Mouse (Mus musculus) hindbrain, embryonic 12.5 days (tissue): Measurements from ENCODE around the gene Cpb1. TPM values are rescaled to one million over a fixed set of nuclear protein-coding genes. Genes with fewer than 3 reads are reported as not detected.

ENCODE experiments used
- ATAC-seq: fragments of 200-750 bp; cut with Nextera tagmentation; 2 replicates; pipeline ENCODE4 v1.8.0; 2017; ENCODE audit warnings: moderate TSS enrichment; ENCODE audit not compliant: low FRiP score
- H3K27ac ChIP-seq: fragments of 300-500 bp; sonication (generic); 2 replicates; pipeline ENCODE4 v1.5.1; 2016; ENCODE audit warnings: mild to moderate bottlenecking
- H3K27me3 ChIP-seq: fragments of 300-500 bp; sonication (generic); 2 replicates; pipeline ENCODE4 v1.6.1; 2016; ENCODE audit warnings: mild to moderate bottlenecking
- H3K36me3 ChIP-seq: fragments of 300-500 bp; sonication (generic); 2 replicates; pipeline ENCODE4 v1.6.1; 2016; ENCODE audit warnings: mild to moderate bottlenecking
- H3K4me1 ChIP-seq: fragments of 300-500 bp; sonication (generic); 2 replicates; pipeline ENCODE4 v1.6.1; 2016
- H3K4me2 ChIP-seq: fragments of 300-500 bp; sonication (generic); replicated peaks from 2 replicates; pipeline ENCODE4 v1.6.1; 2016; ENCODE audit warnings: mild to moderate bottlenecking
- H3K4me3 ChIP-seq: fragments of 300-500 bp; sonication (generic); 2 replicates; pipeline ENCODE4 v1.5.1; 2016; ENCODE audit warnings: mild to moderate bottlenecking
- H3K9ac ChIP-seq: fragments of 300-500 bp; sonication (generic); 2 replicates; pipeline ENCODE4 v1.6.1; 2016; ENCODE audit warnings: mild to moderate bottlenecking, moderate library complexity
- H3K9me3 ChIP-seq: fragments of 300-500 bp; sonication (generic); replicated peaks from 2 replicates; pipeline ENCODE4 v1.6.1; 2016; ENCODE audit warnings: mild to moderate bottlenecking
- WGBS: fragments of 180-500 bp; shearing (Covaris S2); methylation state at CpG from one replicate; pipeline ENCODE4 v1.1.7; 2016; 5-methylcytosine and 5-hydroxymethylcytosine counted together
- polyA plus RNA-seq: library from polyadenylated mRNA; unstranded; fragments of >200 nt; fragmentation: Nextera tagmentation; extraction: Ambion mirVana; gene quantifications from 2 replicates; pipeline ENCODE4 v1.2.1, GENCODE M21; 2016

The Cpb1 gene
- 0.14 and 0.17 TPM in 2 replicates for polyA plus RNA-seq

DNA sequence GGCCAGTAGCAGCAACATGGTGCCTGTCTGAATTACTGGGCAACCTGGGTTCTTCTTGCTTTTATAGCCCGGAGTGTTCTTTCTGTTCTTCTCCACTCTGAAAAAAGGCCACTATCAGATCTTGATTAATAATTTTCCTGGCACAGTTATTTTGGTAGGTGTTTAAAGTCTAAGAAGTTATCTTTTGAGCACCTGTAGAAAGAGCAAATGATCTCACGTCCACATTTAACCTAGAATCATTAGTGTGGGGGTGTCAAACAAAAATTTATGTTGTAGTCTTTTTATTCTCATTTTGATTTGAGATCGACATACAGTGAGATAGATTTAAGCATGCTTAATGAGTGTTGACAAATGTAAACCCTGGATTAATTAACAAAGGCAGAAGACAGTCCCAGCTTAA, at the start of gene Cpb1:
Gene Cpb1 (minus strand): TSS at position 101 of the 400 bp plus-strand sequence.
- no peak within 1 kb of the TSS for H3K9ac ChIP-seq
- 87% methylated on average over 3 of the region's 3 CpGs for WGBS
- no peaks in the 10 kb centered on the region for H3K9me3 ChIP-seq
- ATAC-seq: no peak
- H3K4me2 ChIP-seq: no peak within 1 kb of the TSS
- no peaks in the 10 kb centered on the region for H3K36me3 ChIP-seq
- H3K4me3 ChIP-seq: no peak within 1 kb of the TSS
- H3K27me3 ChIP-seq: no peaks in the 10 kb centered on the region
- no peaks in the 10 kb centered on the region for H3K4me1 ChIP-seq
- no peak within 1 kb of the TSS for H3K27ac ChIP-seq

DNA sequence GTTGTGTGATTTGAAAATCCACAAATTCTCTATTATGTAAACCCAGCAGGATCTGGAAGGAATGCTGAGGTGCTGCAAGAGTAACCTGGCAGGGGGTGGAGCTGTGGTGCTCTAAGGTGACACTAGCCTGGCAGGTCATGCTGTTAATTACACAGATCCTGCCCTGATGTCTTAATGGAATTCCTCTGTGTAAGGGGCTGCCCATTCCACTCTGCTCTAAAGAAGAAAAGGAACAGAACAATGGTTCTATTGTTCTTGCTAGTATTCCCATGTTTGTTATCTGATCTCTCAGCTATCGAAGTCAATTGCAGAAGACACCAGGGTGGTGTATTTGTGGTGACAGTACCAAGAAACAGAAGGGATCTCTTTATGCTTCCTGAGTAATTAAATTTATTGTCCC, 41.7 kb upstream of the Cpb1 start:
- H3K4me1 ChIP-seq: no peaks in the 10 kb centered on the region
- 3% methylated on average over 1 of the region's 1 CpGs for WGBS
- no peak overlapping the region for H3K27ac ChIP-seq
- no peak overlapping the region for H3K4me2 ChIP-seq
- no peak; the same call in 1 of the 2 replicates for ATAC-seq
- no peaks in the 10 kb centered on the region for H3K36me3 ChIP-seq
- H3K9me3 ChIP-seq: no peaks in the 10 kb centered on the region
- no peaks in the 10 kb centered on the region for H3K27me3 ChIP-seq
- H3K4me3 ChIP-seq: no peak overlapping the region
- H3K9ac ChIP-seq: no peak overlapping the region

DNA sequence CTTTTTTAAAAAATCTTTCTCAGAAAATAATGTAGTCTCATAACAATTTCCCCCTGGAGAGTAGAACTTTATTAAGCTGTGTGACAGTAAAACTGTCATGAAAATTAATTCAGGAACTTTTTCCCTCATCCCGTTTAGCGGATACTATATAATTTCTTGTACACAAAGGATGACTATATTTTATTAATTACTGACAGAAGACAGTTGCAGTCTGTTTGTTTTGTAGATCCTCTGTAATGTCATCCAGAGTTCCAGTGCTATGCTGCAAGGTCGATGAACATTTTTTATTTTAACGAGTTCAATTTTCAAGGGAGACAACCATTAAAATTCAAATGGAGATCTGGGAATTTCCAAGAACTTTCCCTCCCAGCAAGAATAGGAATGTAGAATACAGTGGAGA, 33.6 kb upstream of the Cpb1 start:
- H3K4me2 ChIP-seq: no peak overlapping the region
- H3K36me3 ChIP-seq: no peaks in the 10 kb centered on the region
- no peak overlapping the region for H3K9ac ChIP-seq
- no peak overlapping the region for H3K27ac ChIP-seq
- no peaks in the 10 kb centered on the region for H3K9me3 ChIP-seq
- H3K27me3 ChIP-seq: no peaks in the 10 kb centered on the region
- WGBS: 92% methylated on average over 4 of the region's 4 CpGs
- ATAC-seq: no peak
- H3K4me3 ChIP-seq: no peak overlapping the region
- H3K4me1 ChIP-seq: no peaks in the 10 kb centered on the region

DNA sequence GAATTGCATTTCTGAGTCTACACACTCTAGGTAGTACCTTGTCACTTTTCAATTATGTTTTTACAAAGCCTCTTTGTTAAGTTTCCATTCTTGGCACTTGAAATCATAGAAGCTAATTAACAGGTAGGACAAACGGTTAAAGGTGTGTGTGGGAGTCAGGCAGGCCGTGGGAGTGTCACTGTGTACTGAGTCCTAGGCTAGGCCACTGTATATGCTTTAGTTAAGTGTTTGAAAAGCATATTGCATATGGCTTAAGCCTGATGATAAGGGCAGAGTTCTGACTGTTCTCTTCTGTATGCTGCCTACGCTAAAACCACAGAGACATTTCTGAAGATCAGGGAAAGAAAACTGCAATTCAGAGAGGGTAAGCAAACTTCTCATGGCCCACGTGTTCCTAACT, 31.7 kb upstream of the Cpb1 start:
- Histone ChIP-seq H3K4me3 (no peak overlapping the region), H3K9ac (no peak overlapping the region), H3K36me3 (no peaks in the 10 kb centered on the region), H3K9me3 (no peaks in the 10 kb centered on the region), H3K27ac (no peak overlapping the region), H3K4me2 (no peak overlapping the region), H3K4me1 (no peaks in the 10 kb centered on the region), H3K27me3 (no peaks in the 10 kb centered on the region)
- ATAC-seq: no peak
- 85% methylated on average over 4 of the region's 4 CpGs for WGBS

DNA sequence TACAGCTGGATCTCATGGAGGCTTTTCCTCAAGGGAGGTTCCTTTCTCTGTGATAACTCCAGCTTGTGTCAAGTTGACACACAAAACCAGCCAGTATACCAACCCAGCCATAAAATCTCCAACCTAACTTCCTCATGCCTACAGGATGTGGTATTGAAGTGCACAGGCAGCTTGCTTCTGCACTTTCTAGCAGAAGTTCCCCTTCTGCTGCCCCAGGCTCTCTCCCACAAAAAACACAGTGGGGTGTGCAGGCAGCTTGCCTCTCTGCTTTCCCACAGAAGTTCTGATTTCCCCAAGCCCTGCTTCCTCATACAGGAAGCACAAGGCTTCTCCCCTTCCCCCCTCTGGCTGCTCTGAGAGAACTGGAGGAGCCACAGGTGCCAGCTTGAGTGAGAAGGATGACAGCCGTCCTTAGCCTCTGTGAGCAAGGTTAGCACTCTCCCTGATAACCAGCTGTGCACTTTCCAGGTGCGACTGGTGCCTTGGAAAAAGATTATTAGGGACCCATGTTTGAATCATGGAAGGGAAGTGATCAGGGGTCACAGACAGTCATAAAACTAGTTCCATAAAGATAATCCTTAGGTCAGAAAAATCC, 29.3 kb upstream of the Cpb1 start:
- Histone ChIP-seq H3K4me2 (no peak overlapping the region), H3K4me3 (no peak overlapping the region), H3K9ac (no peak overlapping the region), H3K4me1 (no peaks in the 10 kb centered on the region), H3K27me3 (no peaks in the 10 kb centered on the region), H3K9me3 (no peaks in the 10 kb centered on the region), H3K27ac (no peak overlapping the region), H3K36me3 (no peaks in the 10 kb centered on the region)
- no peak for ATAC-seq
- WGBS: 63% methylated on average over 2 of the region's 2 CpGs

DNA sequence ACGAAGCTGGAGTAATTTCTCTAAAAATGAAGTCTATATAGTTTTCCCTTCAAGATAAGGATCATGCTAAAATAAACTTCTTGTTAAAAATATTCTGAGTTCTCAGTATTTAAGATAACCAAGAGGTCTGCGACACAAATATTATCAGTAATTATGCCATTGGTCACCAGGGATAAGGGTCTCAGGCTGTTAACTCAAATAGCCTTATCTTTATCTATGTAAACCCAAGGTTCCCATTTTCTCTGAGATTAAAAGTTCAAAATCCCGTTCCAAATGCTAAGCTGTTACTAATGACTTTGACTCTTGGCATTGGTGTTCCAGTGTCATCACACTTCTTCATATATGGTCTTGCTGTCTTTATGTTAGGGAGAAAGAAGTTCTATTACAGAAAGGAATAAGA, 20.0 kb upstream of the Cpb1 start:
- no peaks in the 10 kb centered on the region for H3K4me1 ChIP-seq
- H3K4me2 ChIP-seq: no peak overlapping the region
- no peaks in the 10 kb centered on the region for H3K27me3 ChIP-seq
- H3K9me3 ChIP-seq: no peaks in the 10 kb centered on the region
- no peak overlapping the region for H3K27ac ChIP-seq
- 90% methylated on average over 3 of the region's 3 CpGs for WGBS
- no peaks in the 10 kb centered on the region for H3K36me3 ChIP-seq
- no peak for ATAC-seq
- H3K4me3 ChIP-seq: no peak overlapping the region
- H3K9ac ChIP-seq: no peak overlapping the region

DNA sequence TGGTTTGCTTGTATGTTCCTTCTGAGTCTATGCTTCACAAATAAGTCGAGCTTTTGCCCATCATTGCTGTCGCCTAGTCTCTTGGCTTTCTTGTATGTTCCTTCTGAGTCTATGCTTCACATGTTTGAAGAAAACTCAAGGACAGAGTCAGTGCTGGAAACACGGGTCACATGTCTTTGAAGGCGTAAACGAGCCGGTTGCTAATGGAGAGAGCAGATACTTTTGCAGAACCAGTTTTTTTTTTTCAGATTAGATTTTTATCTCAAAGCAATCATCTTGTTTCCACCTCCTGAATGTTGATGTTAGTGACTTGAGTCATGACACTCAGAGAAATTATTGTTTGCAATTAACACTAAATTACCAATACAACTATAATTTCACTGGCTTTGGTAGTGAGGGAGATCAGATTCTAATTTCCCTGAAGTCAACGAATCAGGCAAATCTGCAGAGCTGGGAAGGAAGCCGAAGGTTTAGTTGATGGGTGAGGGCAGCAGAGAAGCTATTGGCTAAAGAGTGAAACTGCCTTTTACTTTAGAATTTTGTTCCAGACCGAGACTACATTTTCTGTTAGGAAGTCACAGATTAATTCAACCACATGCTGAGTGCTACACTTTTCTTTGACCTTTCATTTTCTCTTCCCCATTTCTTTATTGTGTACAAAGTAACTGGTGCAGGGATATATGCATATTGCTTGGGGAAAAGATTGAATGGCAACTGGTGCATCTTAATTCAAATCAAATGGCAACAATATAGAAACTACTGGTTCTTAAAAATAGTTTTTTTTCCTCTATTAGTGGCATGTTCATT, 19.2 kb upstream of the Cpb1 start:
- 83% methylated on average over 9 of the region's 9 CpGs for WGBS
- Histone ChIP-seq H3K27me3 (no peaks in the 10 kb centered on the region), H3K4me1 (no peaks in the 10 kb centered on the region), H3K27ac (no peak overlapping the region), H3K9me3 (no peaks in the 10 kb centered on the region), H3K4me2 (no peak overlapping the region), H3K9ac (no peak overlapping the region), H3K4me3 (no peak overlapping the region), H3K36me3 (no peaks in the 10 kb centered on the region)
- no peak for ATAC-seq

DNA sequence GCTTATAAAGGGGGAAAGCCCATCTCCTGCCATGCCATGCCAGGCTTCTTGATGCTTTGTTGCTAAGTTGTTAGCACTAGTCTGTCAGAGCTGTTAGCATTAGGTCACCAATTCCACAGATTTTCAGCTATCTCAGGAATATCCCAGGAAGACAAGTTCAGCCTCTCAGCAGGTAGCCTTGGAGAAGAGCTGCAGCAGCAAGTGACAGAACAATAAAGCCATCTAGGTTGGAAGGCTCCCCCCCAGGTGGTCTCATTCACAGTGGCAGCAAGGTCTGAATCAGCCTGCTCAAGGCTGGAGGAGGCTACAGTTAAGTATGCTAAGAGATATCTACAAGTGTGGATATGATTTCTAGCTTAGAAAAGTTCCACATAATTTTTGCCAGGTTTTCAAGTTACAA, 15.8 kb upstream of the Cpb1 start:
- no peak overlapping the region for H3K9ac ChIP-seq
- no peak overlapping the region for H3K4me3 ChIP-seq
- H3K9me3 ChIP-seq: no peaks in the 10 kb centered on the region
- no peaks in the 10 kb centered on the region for H3K36me3 ChIP-seq
- H3K4me2 ChIP-seq: no peak overlapping the region
- no peak for ATAC-seq
- no peak overlapping the region for H3K27ac ChIP-seq
- H3K27me3 ChIP-seq: no peaks in the 10 kb centered on the region
- no peaks in the 10 kb centered on the region for H3K4me1 ChIP-seq

DNA sequence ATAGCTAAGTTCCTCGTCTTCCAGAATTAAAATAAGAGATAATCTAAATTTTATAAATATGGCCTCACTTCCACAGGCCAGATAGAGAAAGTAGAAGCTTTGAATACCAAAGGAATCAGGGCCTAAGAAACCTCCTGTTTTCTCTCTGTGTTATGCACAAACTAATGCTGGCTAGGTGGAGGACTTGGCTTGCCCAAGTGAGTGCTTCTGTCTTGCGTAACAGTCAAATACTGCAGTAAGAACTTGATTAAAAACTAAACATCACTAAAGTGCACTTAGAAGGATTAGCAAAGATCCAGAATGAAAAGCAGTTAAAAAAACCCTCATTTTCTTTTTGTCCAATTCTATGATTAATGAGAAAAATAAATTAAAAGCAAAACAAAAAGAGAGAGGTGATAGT, 13.2 kb upstream of the Cpb1 start:
- H3K27ac ChIP-seq: no peak overlapping the region
- no peaks in the 10 kb centered on the region for H3K4me1 ChIP-seq
- no peak overlapping the region for H3K4me3 ChIP-seq
- H3K9ac ChIP-seq: no peak overlapping the region
- no peaks in the 10 kb centered on the region for H3K27me3 ChIP-seq
- no peaks in the 10 kb centered on the region for H3K9me3 ChIP-seq
- no peak overlapping the region for H3K4me2 ChIP-seq
- no peak for ATAC-seq
- 93% methylated on average over 2 of the region's 2 CpGs for WGBS
- no peaks in the 10 kb centered on the region for H3K36me3 ChIP-seq

DNA sequence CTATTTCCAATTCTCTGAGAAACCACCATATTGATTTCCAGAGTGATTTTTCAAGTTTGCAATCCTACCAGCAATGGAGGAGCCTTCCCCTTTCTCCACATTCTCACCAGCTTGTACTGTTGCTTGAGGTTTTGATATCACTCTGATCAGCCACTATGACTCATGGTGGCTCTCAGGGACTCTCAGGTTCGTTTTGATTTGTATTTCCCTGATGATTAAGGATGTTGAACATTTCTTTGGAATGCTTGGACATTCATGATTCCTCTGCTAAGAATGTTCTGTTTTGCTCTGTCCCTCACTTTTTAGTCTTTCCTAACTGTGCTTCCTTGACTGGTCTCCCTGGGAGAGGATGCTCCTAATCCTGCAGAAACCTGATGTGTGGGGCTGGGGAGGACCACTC, 6.3 kb upstream of the Cpb1 start:
- no peak overlapping the region for H3K4me2 ChIP-seq
- no peaks in the 10 kb centered on the region for H3K36me3 ChIP-seq
- H3K9ac ChIP-seq: no peak overlapping the region
- no peaks in the 10 kb centered on the region for H3K4me1 ChIP-seq
- H3K4me3 ChIP-seq: no peak overlapping the region
- ATAC-seq: no peak
- no peaks in the 10 kb centered on the region for H3K27me3 ChIP-seq
- no peaks in the 10 kb centered on the region for H3K9me3 ChIP-seq
- 61% methylated on average over 1 of the region's 1 CpGs for WGBS
- no peak overlapping the region for H3K27ac ChIP-seq

DNA sequence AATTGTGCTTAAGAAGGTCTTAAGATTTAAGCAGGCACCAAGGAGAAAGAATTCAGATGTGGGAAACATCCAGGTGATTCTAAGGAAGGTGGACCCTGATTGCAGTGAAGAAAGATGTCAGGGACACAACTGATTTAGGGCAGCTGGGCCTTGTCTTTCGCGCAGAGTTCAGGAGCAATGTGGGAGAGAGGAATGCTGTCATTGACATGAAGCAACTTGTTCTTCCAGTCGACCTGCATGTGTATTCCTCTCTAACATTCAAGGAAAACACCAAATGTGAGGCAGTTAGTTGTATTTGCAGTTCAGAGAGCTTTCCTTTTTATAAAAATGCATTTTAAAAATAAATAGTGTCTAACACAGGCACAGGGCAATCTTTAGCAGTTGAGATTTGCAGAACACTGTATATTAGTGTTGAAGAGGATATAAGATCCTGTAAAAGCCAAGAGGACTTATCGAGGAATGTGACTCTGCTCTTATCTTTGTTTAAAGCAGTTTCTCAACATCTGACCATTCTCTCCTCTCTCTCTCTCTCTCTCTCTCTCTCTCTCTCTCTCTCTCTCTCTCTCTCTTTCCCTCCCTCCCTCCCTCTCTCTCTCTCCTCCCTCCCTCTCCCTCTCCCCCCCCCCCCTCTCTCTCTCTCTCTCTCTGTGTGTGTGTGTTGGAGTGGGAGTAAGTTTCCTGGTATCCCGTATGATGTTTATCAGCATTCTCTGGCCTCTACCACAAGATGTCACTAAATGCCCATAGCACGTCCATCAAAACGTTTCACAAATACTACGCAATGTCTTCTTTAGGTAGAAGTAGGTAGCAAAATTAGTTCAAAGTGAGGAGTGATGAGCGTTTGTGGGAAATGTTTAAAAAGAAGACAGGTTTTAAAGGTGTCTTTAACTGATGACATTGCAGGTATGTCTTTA, 20.7 kb downstream of the Cpb1 start:
- H3K9me3 ChIP-seq: no peaks in the 10 kb centered on the region
- H3K36me3 ChIP-seq: no peaks in the 10 kb centered on the region
- H3K4me1 ChIP-seq: no peaks in the 10 kb centered on the region
- no peak for ATAC-seq
- no peak overlapping the region for H3K9ac ChIP-seq
- no peaks in the 10 kb centered on the region for H3K27me3 ChIP-seq
- H3K4me3 ChIP-seq: no peak overlapping the region
- H3K27ac ChIP-seq: no peak overlapping the region
- H3K4me2 ChIP-seq: no peak overlapping the region
- WGBS: 54% methylated on average over 9 of the region's 9 CpGs

DNA sequence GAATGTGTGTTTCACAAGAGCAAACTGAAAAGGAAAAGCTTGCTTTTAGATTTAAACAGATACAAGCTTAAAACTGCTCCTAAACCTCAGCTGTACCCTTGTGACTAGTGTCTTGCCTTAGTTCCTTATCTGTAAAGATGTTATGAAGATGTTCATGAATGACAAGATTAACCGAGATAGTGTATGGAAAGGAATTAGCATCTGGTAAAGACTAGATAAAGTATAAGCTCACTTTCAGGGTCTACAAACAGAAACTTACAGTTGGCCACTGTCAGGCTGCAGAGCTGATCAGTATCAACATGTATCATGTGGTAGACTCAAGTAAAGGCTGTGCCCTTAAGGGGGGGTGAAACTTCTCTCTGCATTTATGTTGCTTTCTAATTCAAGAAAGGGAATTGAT, 31.6 kb downstream of the Cpb1 start:
- Histone ChIP-seq H3K27ac (no peak overlapping the region), H3K4me1 (no peaks in the 10 kb centered on the region), H3K4me2 (no peak overlapping the region), H3K27me3 (no peaks in the 10 kb centered on the region), H3K4me3 (no peak overlapping the region), H3K9ac (no peak overlapping the region), H3K9me3 (no peaks in the 10 kb centered on the region), H3K36me3 (no peaks in the 10 kb centered on the region)
- WGBS: 94% methylated on average over 1 of the region's 1 CpGs
- ATAC-seq: no peak
